Mouse (Mus musculus): ENCODE measurements around the gene Cd79a. TPM values are rescaled to one million over a fixed set of nuclear protein-coding genes. Genes with fewer than 3 reads are reported as not detected.

The Cd79a gene
- polyA plus RNA-seq (2015; fragmentation: Nextera tagmentation; extraction: Ambion mirVana): 0.42 and 0.49 TPM in 2 replicates

DNA sequence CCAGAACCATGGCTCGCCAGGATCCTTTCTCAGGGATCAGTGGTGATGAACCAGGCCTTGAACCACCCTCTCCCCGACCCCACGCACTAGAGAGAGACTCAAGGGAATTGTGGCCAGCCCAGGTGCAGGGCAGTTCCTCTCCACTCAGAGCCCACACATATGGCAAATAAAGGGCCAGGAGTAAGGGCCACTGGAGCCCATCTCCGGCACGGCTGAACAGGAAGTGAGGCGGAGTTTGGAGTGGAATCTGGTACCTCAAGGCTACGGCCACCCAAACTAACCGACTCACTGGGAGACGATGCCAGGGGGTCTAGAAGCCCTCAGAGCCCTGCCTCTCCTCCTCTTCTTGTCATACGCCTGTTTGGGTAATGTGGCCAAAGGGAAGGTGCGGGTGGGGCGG, at the start of gene Cd79a:
Gene Cd79a, plus strand, starts transcription at position 158 of the 400 bp plus-strand sequence.
- no peaks in the 10 kb centered on the region for H3K27me3 ChIP-seq (replicated peaks)
- H3K27ac ChIP-seq: no peak within 1 kb of the TSS
- no peaks in the 10 kb centered on the region for H3K4me1 ChIP-seq
- no peak for ATAC-seq (replicated peaks)
- H3K4me3 ChIP-seq: no peak within 1 kb of the TSS
- WGBS: 84% methylated on average over 12 of the region's 12 CpGs
- no peaks in the 10 kb centered on the region for H3K36me3 ChIP-seq (replicated peaks)
- no peak within 1 kb of the TSS for H3K4me2 ChIP-seq
- H3K9me3 ChIP-seq: no peaks in the 10 kb centered on the region
- no peak within 1 kb of the TSS for H3K9ac ChIP-seq

DNA sequence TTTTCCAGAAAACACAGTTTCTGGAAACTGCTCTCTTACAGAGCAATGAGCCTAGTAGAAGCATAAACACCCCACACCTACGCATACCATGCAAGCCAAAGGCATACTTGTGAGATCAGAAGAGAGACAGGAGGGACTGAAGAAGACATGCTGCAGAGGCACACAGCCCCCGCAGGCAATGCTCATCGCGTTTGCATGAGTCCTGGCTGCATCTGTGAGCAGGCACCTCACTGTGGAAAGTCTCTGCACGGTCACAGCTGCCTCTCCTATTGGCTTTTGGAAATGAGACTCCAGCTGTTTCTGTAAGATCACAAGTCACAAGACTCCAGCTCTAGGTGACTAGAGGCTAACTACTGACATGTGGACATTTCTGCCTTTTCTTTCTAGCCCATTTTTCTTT, 47.0 kb upstream of the Cd79a start:
- WGBS: 30% methylated on average over 5 of the region's 5 CpGs
- Histone ChIP-seq H3K9ac (no peak overlapping the region), H3K9me3 (no peaks in the 10 kb centered on the region), H3K4me1 (no peaks in the 10 kb centered on the region; the same call in 1 of the 2 replicates), H3K27ac (no peak overlapping the region), H3K4me3 (no peak overlapping the region), H3K27me3 (replicated peaks) (no peaks in the 10 kb centered on the region), H3K4me2 (no peak overlapping the region), H3K36me3 (replicated peaks) (no peaks in the 10 kb centered on the region)
- no peak for ATAC-seq (replicated peaks)

DNA sequence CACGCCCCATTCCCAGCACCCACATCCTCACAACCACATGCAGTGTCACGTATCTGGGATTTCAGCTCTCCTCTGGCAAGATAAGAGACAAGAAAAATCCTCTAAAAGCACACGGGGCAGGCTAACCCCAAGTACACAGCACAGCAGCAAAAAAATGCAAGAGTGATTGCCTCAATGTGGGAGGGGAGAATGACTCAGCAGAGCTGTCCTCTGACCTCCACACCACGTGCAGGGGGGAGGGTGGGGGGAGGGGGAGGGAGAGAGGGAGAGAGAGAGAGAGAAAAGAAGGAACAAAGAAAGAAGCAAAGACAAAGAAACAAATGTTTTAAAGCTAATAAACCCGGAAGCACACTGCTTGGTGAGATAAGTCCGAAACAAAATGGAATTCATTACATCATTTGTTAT, 46.3 kb upstream of the Cd79a start:
- Histone ChIP-seq H3K9ac (no peak overlapping the region), H3K9me3 (no peaks in the 10 kb centered on the region), H3K27me3 (replicated peaks) (no peaks in the 10 kb centered on the region), H3K4me1 (no peaks in the 10 kb centered on the region; the same call in 1 of the 2 replicates), H3K27ac (no peak overlapping the region), H3K36me3 (replicated peaks) (no peaks in the 10 kb centered on the region), H3K4me2 (no peak overlapping the region), H3K4me3 (no peak overlapping the region)
- WGBS: 39% methylated on average over 6 of the region's 6 CpGs
- ATAC-seq (replicated peaks): no peak

DNA sequence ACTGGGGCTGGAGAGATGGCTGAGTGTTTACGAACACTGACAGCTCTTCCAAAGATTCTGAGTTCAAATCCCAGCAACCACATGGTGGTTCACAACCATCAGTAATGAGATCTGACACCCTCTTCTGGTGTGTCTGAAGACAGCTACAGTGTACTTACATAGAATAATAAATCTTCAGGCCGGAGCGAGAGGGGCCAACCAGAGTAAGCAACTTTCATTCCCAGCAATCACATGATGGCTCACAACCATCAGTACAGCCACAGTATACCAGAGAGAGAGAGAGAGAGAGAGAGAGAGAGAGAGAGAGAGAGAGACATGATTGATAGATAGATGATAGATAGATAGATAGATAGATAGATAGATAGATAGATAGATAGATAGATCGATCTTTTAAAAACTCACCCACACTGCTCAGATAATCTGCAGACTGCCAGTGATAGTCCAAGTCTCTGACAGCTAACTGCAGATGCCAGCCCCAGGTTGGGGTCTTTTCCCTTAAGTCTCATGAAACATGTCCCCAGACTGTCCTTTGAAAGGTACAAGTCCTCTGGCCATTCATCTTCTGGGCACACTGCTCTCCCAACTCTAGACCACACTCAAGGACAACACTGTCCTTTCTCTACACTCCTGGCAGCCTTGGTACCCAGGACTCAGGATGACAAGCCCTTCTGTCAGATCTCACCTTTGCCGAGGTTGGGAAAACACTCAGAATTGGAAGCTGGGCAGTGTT, 45.4 kb upstream of the Cd79a start:
- H3K36me3 ChIP-seq (replicated peaks): no peaks in the 10 kb centered on the region
- no peak overlapping the region for H3K4me2 ChIP-seq
- H3K4me3 ChIP-seq: no peak overlapping the region
- no peak overlapping the region for H3K27ac ChIP-seq
- no peaks in the 10 kb centered on the region for H3K9me3 ChIP-seq
- H3K27me3 ChIP-seq (replicated peaks): no peaks in the 10 kb centered on the region
- H3K4me1 ChIP-seq: no peaks in the 10 kb centered on the region; the same call in 1 of the 2 replicates
- no peak overlapping the region for H3K9ac ChIP-seq
- no peak for ATAC-seq (replicated peaks)
- 86% methylated on average over 5 of the region's 5 CpGs for WGBS

DNA sequence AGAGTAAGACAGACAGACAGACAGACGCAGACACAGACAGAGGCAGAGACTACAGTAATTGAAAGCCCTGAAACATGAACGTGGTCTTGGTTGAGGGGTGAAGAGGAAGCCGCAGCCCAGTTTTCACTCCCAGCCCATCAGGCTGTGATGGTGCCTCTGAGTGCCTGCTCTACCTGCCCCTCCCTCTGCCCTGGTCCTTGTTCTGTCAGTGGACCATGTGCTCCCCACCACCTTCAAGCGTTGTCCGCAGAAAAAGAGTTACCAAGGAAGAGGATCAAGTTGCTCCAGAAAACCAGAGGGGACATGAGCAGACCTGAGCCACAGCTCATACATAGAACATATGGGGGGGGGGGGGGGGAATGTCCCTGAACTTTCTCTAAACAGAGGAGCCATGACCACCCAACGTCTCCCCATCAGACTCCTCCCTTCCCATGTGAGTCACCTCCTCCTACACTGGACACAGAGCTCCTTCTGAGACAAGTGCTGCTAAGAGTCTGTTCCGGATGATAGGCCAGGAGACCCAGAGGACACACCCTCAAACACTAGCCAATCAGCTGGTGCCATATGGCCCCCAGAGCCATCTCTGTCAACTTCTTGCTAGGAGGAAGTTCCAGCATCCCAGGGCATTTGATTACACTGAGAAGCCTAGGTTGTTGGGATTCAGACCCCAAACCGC, 44.5 kb upstream of the Cd79a start:
- H3K9me3 ChIP-seq: no peaks in the 10 kb centered on the region
- WGBS: 78% methylated on average over 6 of the region's 8 CpGs
- H3K27me3 ChIP-seq (replicated peaks): no peaks in the 10 kb centered on the region
- no peak overlapping the region for H3K4me3 ChIP-seq
- no peak overlapping the region for H3K27ac ChIP-seq
- no peaks in the 10 kb centered on the region for H3K36me3 ChIP-seq (replicated peaks)
- ATAC-seq (replicated peaks): no peak
- no peak overlapping the region for H3K4me2 ChIP-seq
- H3K9ac ChIP-seq: no peak overlapping the region
- H3K4me1 ChIP-seq: no peaks in the 10 kb centered on the region; the same call in 1 of the 2 replicates

DNA sequence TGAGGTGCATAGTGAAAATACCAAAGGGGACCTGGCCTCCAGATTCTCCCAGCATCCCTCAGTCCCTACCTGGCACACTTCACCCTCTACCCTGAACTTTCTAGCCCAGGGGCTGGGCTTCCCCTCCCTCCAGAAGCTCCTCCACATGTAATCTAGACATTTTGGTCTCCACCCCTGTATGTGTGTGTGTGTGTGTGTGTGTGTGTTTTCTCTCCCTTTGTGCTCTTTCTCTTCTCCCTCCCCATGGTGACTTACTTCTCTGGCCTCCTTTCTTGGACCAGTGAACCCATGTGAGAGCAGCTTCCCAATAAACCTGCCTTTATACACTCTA, 44.0 kb upstream of the Cd79a start:
- H3K36me3 ChIP-seq (replicated peaks): no peaks in the 10 kb centered on the region
- no peaks in the 10 kb centered on the region for H3K27me3 ChIP-seq (replicated peaks)
- H3K9ac ChIP-seq: no peak overlapping the region
- no peaks in the 10 kb centered on the region; the same call in 1 of the 2 replicates for H3K4me1 ChIP-seq
- H3K27ac ChIP-seq: no peak overlapping the region
- no peak for ATAC-seq (replicated peaks)
- no peaks in the 10 kb centered on the region for H3K9me3 ChIP-seq
- H3K4me3 ChIP-seq: no peak overlapping the region
- no peak overlapping the region for H3K4me2 ChIP-seq

DNA sequence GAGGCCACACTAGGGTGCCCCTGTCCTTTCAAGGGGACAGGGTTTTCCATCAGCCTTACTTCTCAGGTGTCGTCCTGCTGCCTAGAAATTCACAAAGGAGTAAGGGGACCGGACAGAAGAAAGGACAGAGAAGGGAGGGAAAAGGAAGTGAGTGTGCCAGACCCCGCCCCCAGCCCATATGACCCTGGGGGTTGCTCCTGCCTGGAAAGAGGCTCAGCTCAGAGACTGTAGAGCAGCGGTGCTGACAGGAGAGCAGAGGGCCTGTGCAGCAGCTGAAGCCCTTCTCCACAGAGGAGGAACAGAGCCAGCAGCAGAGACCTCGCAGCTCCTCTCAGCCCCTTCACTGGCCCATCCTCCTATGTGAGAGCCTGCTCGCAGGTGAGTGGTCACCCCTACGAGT, 43.5 kb upstream of the Cd79a start:
- no peak overlapping the region for H3K4me2 ChIP-seq
- no peaks in the 10 kb centered on the region; the same call in 1 of the 2 replicates for H3K4me1 ChIP-seq
- no peaks in the 10 kb centered on the region for H3K27me3 ChIP-seq (replicated peaks)
- no peak overlapping the region for H3K27ac ChIP-seq
- no peaks in the 10 kb centered on the region for H3K36me3 ChIP-seq (replicated peaks)
- H3K9ac ChIP-seq: no peak overlapping the region
- no peak overlapping the region for H3K4me3 ChIP-seq
- 44% methylated on average over 7 of the region's 7 CpGs for WGBS
- no peaks in the 10 kb centered on the region for H3K9me3 ChIP-seq
- ATAC-seq (replicated peaks): no peak

DNA sequence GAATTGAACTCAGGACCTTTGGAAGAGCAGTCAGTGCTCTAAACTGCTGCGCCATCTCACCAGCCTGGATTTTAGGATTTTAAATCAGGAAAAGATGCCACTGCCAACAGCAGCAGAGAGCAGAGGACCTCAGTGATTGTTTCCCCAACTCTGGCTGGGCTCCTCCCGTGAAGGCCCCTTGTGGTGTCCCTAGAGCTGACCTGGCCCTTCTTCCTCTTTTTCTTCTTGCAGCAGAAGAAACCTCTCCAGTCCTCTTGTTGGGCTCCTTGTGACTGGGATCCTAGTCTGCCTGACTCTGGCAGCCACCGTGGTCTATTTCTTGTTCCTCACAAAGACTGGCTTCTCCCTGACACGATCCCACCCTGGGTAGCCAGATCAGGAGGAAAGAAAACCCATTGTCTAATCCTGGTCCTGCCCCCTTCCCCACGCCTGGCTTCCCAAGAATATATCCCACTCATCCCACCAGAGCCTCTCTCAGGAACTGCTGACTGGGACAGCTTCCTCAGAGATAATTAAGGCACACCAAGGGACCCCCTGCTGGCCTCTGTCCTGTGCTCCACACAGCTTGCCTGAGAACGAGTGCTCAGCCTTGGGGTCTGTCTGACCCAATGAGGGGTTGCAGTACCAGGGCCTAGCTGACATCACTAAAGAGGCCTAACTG, 40.6 kb upstream of the Cd79a start:
- Histone ChIP-seq H3K36me3 (replicated peaks) (no peaks in the 10 kb centered on the region), H3K9ac (no peak overlapping the region), H3K4me3 (no peak overlapping the region), H3K9me3 (no peaks in the 10 kb centered on the region), H3K27ac (no peak overlapping the region), H3K27me3 (replicated peaks) (no peaks in the 10 kb centered on the region), H3K4me1 (no peaks in the 10 kb centered on the region), H3K4me2 (no peak overlapping the region)
- ATAC-seq (replicated peaks): no peak
- WGBS: 33% methylated on average over 6 of the region's 6 CpGs

DNA sequence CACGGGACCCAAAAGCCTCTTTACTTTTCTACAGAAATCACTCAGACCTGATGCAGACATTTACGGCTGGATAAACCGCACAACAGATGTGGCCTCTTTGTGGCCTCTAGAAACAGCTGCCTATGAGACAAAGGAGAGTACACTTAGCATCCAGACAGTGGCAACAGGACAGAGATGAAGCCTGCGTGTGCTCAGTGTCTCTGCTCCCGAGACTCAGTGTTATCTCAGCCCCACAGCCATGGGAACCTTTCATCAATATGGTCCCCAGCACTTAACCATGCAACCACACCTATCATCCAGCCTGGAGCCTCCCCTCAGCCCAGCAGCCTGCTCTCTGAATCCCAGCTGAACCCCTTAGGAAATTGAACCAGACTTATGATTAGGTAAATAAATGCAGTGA, 37.9 kb upstream of the Cd79a start:
- 77% methylated on average over 5 of the region's 5 CpGs for WGBS
- H3K27ac ChIP-seq: no peak overlapping the region
- H3K4me1 ChIP-seq: no peaks in the 10 kb centered on the region
- H3K9ac ChIP-seq: no peak overlapping the region
- no peak overlapping the region for H3K4me2 ChIP-seq
- H3K4me3 ChIP-seq: no peak overlapping the region
- no peak for ATAC-seq (replicated peaks)
- no peaks in the 10 kb centered on the region for H3K36me3 ChIP-seq (replicated peaks)
- H3K27me3 ChIP-seq (replicated peaks): no peaks in the 10 kb centered on the region
- H3K9me3 ChIP-seq: no peaks in the 10 kb centered on the region

DNA sequence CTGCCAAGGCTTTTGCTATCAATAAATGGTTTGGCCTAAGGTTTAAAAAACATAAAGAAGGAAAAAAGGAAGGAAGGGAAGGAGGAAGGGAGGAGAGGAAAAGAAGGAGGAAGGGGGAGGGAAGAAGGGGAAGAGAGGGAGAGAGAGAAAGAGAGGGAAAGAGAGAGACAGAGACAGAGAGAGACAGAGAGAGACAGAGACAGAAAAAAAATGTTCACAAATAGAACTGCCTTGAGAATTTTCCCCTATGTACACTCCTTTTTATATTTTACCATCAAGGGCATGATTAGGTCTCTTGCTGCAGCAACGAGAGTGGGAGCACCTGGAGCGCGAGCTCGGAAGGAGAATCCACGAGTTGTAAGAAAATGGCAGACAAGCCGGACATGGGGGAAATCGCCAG, 35.3 kb upstream of the Cd79a start, which contains the start of gene Gm9844:
Gene Gm9844, plus strand, starts transcription at position 301 of the 400 bp plus-strand sequence.
- H3K4me2 ChIP-seq: no peak within 1 kb of the TSS
- no peak within 1 kb of the TSS for H3K4me3 ChIP-seq
- H3K27me3 ChIP-seq (replicated peaks): no peaks in the 10 kb centered on the region
- ATAC-seq (replicated peaks): no peak
- no peak within 1 kb of the TSS for H3K9ac ChIP-seq
- H3K27ac ChIP-seq: no peak within 1 kb of the TSS
- no peaks in the 10 kb centered on the region for H3K36me3 ChIP-seq (replicated peaks)
- H3K9me3 ChIP-seq: no peaks in the 10 kb centered on the region
- 86% methylated on average over 7 of the region's 7 CpGs for WGBS
- H3K4me1 ChIP-seq: no peaks in the 10 kb centered on the region

DNA sequence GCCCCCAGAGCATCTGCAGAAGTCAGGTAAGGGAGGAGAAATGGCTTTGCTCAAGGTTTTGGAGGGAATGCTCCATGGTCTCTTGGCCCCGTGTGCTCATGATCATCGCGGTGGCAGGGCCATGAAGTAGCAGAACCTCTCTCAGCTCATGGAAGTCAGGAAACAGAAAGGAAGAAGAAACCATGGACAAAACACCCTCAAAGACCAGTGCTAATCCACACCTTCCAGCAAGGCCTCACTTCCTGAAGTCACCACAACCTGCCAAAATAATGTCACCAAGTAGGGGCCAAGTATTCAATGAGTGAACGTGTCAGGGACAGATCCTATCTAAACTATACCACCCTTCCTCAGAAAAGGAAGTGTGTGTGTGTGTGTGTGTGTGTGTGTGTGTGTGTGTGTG, 34.3 kb upstream of the Cd79a start:
- Histone ChIP-seq H3K4me2 (no peak overlapping the region), H3K4me3 (no peak overlapping the region), H3K9me3 (no peaks in the 10 kb centered on the region), H3K27ac (no peak overlapping the region), H3K9ac (no peak overlapping the region), H3K4me1 (no peaks in the 10 kb centered on the region), H3K36me3 (replicated peaks) (no peaks in the 10 kb centered on the region), H3K27me3 (replicated peaks) (no peaks in the 10 kb centered on the region)
- no peak for ATAC-seq (replicated peaks)
- WGBS: 92% methylated on average over 4 of the region's 4 CpGs

DNA sequence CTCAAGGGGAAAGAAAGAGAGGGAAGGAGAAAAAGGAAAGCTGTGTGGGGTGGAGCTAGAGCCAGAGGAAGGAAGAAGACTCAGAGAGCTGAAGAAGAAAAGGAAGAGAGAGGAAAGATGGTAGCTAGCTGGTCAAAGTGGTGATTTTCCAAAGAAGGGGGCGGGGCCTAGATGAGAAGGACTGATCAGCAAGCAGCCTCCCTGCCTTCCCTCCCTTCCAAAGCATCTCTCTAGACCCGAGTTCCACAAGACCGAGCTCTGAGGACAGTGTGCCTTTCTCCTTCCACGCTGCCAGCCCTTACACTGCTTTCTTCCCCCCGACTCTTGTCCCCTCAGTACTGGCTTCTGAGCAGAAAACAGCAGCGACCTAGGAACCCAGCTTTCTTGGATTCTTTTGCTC, 33.0 kb upstream of the Cd79a start:
- Histone ChIP-seq H3K4me3 (no peak overlapping the region), H3K27me3 (replicated peaks) (no peaks in the 10 kb centered on the region), H3K36me3 (replicated peaks) (no peaks in the 10 kb centered on the region), H3K4me1 (no peaks in the 10 kb centered on the region), H3K4me2 (no peak overlapping the region), H3K9me3 (no peaks in the 10 kb centered on the region), H3K27ac (no peak overlapping the region), H3K9ac (no peak overlapping the region)
- no peak for ATAC-seq (replicated peaks)
- 31% methylated on average over 6 of the region's 6 CpGs for WGBS
